Mouse (Mus musculus) forebrain, embryonic 10.5 days (tissue): ENCODE data around the gene Urb2. TPM values are rescaled to one million over a fixed set of nuclear protein-coding genes. Genes with fewer than 3 reads are reported as not detected.
"Not testable (repeated sequence)": the region's sequence is repeated elsewhere in the genome, so short reads cannot be mapped to it uniquely, and the experiment has no call there.

Experiments used
- DNase-seq: peaks from one replicate; pipeline ENCODE4 v3.0.0-alpha.2; 2017; ENCODE audit warnings: low spot score; ENCODE audit errors: extremely low spot score
- H3K27ac ChIP-seq: fragments of 300-500 bp; sonication (generic); 2 replicates; pipeline ENCODE4 v1.5.1; 2016; ENCODE audit warnings: mild to moderate bottlenecking
- H3K27me3 ChIP-seq: fragments of 300-500 bp; sonication (generic); 2 replicates; pipeline ENCODE4 v1.6.1; 2016; ENCODE audit warnings: mild to moderate bottlenecking; ENCODE audit not compliant: poor library complexity, severe bottlenecking
- H3K36me3 ChIP-seq: fragments of 300-500 bp; sonication (generic); replicated peaks from 2 replicates; pipeline ENCODE4 v1.6.1; 2016; ENCODE audit warnings: mild to moderate bottlenecking, moderate library complexity
- H3K4me1 ChIP-seq: fragments of 300-500 bp; sonication (generic); 2 replicates; pipeline ENCODE4 v1.6.1; 2016
- H3K4me3 ChIP-seq: fragments of 300-500 bp; sonication (generic); 2 replicates; pipeline ENCODE4 v1.5.1; 2016; ENCODE audit warnings: mild to moderate bottlenecking, moderate library complexity
- H3K9me3 ChIP-seq: fragments of 300-500 bp; sonication (generic); 2 replicates; pipeline ENCODE4 v1.6.1; 2016; ENCODE audit warnings: mild to moderate bottlenecking, moderate library complexity
- WGBS: fragments of 180-500 bp; shearing (Covaris S2); methylation state at CpG from one replicate; pipeline ENCODE4 v1.1.7; 2016; 5-methylcytosine and 5-hydroxymethylcytosine counted together
- polyA plus RNA-seq: library from polyadenylated mRNA; unstranded; fragments of >200 nt; fragmentation: Nextera tagmentation; extraction: Ambion mirVana; gene quantifications from 2 replicates; pipeline ENCODE4 v1.2.1, GENCODE M21; 2016

Gene Urb2
- polyA plus RNA-seq, 1 experiment from 2014 or later: 9.0 TPM

DNA sequence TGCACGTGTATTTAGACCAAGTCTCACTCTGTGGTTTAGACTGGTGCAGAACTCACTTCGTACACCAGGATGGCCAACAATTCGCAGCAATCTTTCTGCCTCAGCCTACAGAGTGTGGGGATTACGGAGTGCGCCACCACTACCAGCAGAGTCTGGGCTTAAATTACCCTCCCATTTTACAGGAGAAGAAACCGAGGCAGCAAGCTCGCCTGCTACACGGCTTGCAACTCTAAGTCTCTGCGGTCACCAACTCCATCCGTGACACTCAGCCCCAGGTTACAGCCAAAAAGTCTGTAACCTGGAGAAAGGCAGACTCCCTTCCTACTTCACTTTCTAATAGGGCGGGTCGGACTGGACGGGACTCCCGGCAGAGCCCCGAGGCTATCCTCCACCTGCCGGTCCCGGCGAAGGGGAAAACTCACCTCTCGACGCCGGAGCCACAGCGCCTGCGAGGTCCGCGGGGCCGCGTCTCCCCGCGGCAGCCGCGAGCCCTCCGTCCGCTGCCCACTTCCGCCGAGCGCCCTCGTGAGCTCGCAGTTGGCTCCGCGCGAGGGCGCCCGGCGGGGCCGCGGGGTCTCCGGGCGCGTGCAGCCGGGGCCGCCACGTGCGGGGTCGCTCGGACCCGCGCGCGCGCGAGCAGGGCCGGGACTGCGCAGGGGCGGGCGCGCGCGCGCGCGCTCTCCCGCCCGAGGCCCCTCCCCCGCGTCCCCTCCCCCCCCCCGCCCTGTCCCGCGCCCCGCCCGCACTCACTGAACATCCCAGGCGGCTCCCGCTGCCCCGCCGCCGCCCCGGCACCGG is 670 bp upstream of the Urb2 start:
- Histone ChIP-seq H3K4me3 (peak overlapping the region; percentile 87), H3K27me3 (no peaks in the 10 kb centered on the region), H3K27ac (peak overlapping the region; percentile 98), H3K9me3 (no peaks in the 10 kb centered on the region), H3K36me3 (peaks cover 27% of the 10 kb centered on the region), H3K4me1 (peaks cover 40% of the 10 kb centered on the region)
- WGBS: 1% methylated on average over 55 of the region's 87 CpGs
- peak; percentile 69 for DNase-seq

DNA sequence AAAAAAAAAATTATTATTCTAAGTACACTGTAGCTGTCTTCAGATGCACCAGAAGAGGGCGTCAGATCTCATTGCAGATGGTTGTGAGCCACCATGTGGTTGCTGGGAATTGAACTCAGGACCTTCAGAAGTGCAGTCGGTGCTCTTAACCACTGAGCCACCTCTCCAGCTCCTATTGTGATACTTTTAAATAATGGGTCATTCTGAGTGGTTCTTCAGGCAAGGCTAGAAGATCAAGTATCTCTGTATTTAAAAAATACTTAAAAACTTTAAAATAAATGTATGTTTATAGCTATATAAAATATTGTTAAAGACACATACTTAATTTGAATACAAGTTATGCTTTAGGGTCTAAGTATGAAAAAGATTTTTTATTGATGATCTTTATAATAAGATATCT is 5.0 kb downstream of the Urb2 start:
- WGBS: 83% methylated on average over 2 of the region's 2 CpGs
- not testable (repeated sequence) for H3K9me3 ChIP-seq, H3K27me3 ChIP-seq, H3K27ac ChIP-seq, DNase-seq, H3K4me3 ChIP-seq
- Histone ChIP-seq H3K36me3 (peaks cover 83% of the 10 kb centered on the region), H3K4me1 (peaks cover 15% of the 10 kb centered on the region)

DNA sequence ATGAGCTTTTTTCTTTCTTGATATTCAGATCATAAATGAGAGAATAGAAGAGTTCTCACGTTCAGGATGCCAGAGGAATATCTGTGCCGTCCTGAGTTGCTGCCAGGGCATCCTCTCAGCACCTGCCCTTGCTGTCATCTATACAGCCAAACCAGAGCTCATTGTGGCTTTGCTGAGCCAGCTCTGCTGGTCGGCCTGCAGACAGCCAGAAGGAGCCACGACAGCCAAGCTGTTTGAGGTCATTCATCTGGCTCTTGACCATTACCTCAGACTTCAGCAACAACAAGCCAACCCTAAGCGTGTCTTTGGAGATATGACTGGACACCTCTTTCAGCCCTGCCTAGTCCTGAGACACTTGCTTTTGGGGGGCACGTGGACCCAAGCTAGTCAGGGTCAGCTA is 6.5 kb downstream of the Urb2 start:
- no peaks in the 10 kb centered on the region for H3K27me3 ChIP-seq
- H3K27ac ChIP-seq: no peak overlapping the region
- no peaks in the 10 kb centered on the region for H3K4me1 ChIP-seq
- peaks cover 92% of the 10 kb centered on the region for H3K36me3 ChIP-seq
- H3K4me3 ChIP-seq: no peak overlapping the region
- DNase-seq: no peak
- no peaks in the 10 kb centered on the region for H3K9me3 ChIP-seq
- 90% methylated on average over 6 of the region's 6 CpGs for WGBS

DNA sequence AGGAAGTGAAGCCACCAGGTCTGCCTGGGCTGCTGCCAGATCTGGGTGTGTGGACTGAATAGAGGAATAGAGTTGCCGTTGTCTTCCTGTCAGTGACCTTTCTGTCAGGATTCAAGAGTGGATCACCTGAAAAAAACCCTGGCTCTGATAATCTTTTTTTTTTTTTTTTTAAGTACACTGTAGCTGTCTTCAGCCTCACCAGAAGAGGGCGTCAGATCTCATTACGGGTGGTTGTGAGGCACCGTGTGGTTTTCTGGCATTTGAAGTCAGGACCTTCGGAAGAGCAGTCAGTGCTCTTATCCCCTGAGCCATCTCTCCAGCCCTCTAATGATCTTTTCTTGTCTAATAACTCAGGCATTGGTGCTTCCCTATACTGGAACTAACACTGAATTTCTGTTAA is 12.1 kb downstream of the Urb2 start:
- no peak overlapping the region for H3K4me3 ChIP-seq
- 68% methylated on average over 5 of the region's 5 CpGs for WGBS

DNA sequence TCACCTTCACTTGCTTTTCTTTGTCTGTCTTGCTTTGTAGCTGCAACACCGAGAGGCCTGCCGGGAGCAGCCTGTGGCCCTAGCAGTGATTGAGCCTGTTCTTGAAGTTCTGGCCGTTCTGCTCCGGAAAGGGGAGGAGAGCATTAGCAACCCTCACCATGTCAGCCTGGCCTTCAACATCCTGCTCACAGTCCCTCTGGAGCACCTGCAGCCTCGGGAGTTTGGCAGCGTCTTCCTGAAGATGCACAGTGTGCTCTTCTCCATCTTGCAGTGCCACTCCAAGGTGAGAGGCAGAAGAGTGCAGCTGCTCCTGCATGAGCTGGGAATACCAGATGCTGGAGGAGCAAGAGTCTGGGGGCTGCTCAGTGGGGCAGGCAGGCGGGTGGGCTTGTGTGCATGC is 16.8 kb downstream of the Urb2 start:
- Histone ChIP-seq H3K27ac (no peak overlapping the region), H3K4me3 (no peak overlapping the region), H3K36me3 (peaks cover 97% of the 10 kb centered on the region), H3K4me1 (no peaks in the 10 kb centered on the region), H3K27me3 (no peaks in the 10 kb centered on the region), H3K9me3 (no peaks in the 10 kb centered on the region)
- WGBS: 93% methylated on average over 7 of the region's 7 CpGs
- no peak for DNase-seq

More for the DNA sequence above, 12.1 kb downstream of the Urb2 start:
- Histone ChIP-seq H3K36me3 (peaks cover 94% of the 10 kb centered on the region), H3K4me1 (no peaks in the 10 kb centered on the region), H3K27ac (no peak overlapping the region), H3K9me3 (no peaks in the 10 kb centered on the region), H3K27me3 (no peaks in the 10 kb centered on the region)
- DNase-seq: no peak

GRCm38 (mm10) chr8:124039351-124039750 is 18.0 kb downstream of the Urb2 start:
- H3K27me3 ChIP-seq: no peaks in the 10 kb centered on the region
- no peak for DNase-seq
- peaks cover 97% of the 10 kb centered on the region for H3K36me3 ChIP-seq
- no peak overlapping the region for H3K27ac ChIP-seq
- WGBS: 77% methylated on average over 4 of the region's 4 CpGs
- no peak overlapping the region for H3K4me3 ChIP-seq
- no peaks in the 10 kb centered on the region for H3K9me3 ChIP-seq
- H3K4me1 ChIP-seq: no peaks in the 10 kb centered on the region

GRCm38 (mm10) chr8:124042201-124042600 is 20.9 kb downstream of the Urb2 start:
- H3K36me3 ChIP-seq: peaks cover 97% of the 10 kb centered on the region
- no peaks in the 10 kb centered on the region for H3K4me1 ChIP-seq
- no peak overlapping the region for H3K27ac ChIP-seq
- 86% methylated on average over 1 of the region's 1 CpGs for WGBS
- no peak overlapping the region for H3K4me3 ChIP-seq
- no peaks in the 10 kb centered on the region for H3K9me3 ChIP-seq
- no peaks in the 10 kb centered on the region for H3K27me3 ChIP-seq
- no peak for DNase-seq

DNA sequence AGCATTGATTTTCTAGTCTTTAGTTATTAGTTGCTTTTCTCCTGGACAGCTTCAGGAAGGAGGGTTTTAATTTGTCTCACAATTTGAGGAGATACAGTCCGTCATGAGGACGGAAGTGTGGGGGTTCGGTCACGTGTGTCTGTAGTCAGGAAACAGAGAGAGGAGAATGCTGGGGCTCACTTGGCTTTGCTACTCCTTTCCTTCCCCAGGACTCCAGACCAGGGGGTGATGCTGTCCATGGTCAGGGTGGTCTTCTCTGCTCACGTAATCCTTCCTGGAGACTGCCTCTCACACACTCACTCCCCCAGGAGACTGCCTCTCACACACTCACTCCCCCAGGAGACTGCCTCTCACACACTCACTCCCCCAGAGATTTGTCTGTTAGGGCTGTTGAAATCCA is 23.1 kb downstream of the Urb2 start:
- DNase-seq: no peak
- Histone ChIP-seq H3K9me3 (no peaks in the 10 kb centered on the region), H3K36me3 (peaks cover 92% of the 10 kb centered on the region), H3K4me1 (no peaks in the 10 kb centered on the region), H3K4me3 (no peak overlapping the region), H3K27me3 (no peaks in the 10 kb centered on the region), H3K27ac (no peak overlapping the region)
- WGBS: 91% methylated on average over 5 of the region's 5 CpGs

DNA sequence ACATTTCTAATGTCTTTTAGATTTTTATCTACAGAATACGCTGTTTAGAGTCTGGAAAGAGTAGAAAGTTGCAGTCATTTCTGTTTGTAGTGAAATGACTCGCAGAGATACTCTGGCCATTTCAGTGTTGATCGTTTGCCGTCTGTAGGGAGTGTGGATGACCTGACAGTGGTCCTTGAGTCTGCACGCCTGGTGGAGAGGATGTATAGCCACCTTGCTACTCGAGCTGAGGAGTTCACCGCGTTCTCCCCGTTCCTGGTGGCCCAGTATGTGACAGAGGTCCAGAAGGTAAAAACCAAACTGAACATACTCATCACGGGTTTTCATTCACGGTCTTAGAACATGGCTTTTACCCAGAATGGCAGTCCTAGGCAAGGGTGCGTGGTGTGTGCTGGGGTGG is 23.6 kb downstream of the Urb2 start:
- WGBS: 94% methylated on average over 12 of the region's 12 CpGs
- peaks cover 91% of the 10 kb centered on the region for H3K36me3 ChIP-seq

DNA sequence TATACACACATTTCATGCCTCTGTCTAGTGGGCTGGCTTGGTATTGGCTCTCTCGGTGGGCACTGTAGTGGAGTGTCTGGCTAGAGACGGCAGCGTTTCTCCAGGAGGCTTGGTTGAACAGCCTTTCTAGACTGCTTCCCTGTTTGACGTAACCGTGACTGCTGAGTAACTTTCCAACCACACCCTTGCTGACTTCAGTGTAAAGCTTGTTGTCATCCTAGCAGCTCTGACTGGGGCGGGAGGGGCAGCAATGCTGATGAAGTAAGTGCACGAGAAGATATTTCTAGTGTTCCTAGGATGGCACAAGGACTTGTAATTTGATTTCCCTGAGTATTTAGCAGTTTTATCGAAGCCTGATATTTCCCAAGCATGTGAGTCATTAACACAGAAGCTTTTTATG is 24.5 kb downstream of the Urb2 start:
- Histone ChIP-seq H3K9me3 (no peaks in the 10 kb centered on the region), H3K27ac (no peak overlapping the region), H3K36me3 (peaks cover 90% of the 10 kb centered on the region), H3K27me3 (no peaks in the 10 kb centered on the region), H3K4me3 (no peak overlapping the region), H3K4me1 (no peaks in the 10 kb centered on the region)
- DNase-seq: no peak
- 95% methylated on average over 8 of the region's 8 CpGs for WGBS

More for the DNA sequence above, 23.6 kb downstream of the Urb2 start:
- Histone ChIP-seq H3K9me3 (no peaks in the 10 kb centered on the region), H3K27ac (no peak overlapping the region), H3K4me1 (no peaks in the 10 kb centered on the region), H3K27me3 (no peaks in the 10 kb centered on the region), H3K4me3 (no peak overlapping the region)
- no peak for DNase-seq

- Histone ChIP-seq H3K4me1 (peaks cover 5% of the 10 kb centered on the region; the same call in 1 of the 2 replicates), H3K9me3 (no peaks in the 10 kb centered on the region), H3K4me3 (no peak overlapping the region), H3K27ac (no peak overlapping the region), H3K27me3 (no peaks in the 10 kb centered on the region), H3K36me3 (peaks cover 29% of the 10 kb centered on the region)
- peak; percentile 75 for DNase-seq
- WGBS: 31% methylated on average over 3 of the region's 3 CpGs
Measured at GRCm38 (mm10) chr8:124052110-124052509, 30.8 kb downstream of the Urb2 start.

DNA sequence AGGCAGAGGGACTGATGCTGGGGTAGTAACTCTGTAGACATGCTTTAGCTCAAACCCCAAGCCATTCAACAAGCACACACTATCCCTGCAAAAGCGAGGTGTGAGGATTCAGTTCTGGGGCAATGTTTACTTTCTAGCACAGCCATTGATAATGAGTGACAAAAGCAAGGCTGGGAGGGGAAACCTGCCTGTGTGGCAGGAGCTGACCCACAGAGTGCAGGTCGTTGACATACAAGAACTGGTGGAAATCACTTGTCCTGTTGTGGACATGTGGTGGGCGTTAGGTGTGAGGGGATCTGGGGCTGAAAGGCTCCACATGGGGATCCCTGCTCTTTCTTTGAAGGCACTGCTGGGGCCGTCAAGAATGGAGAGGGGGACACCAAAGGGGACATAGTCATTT is 31.3 kb downstream of the Urb2 start:
- Histone ChIP-seq H3K36me3 (peaks cover 25% of the 10 kb centered on the region), H3K4me1 (peaks cover 5% of the 10 kb centered on the region; the same call in 1 of the 2 replicates), H3K4me3 (no peak overlapping the region), H3K27ac (no peak overlapping the region), H3K27me3 (no peaks in the 10 kb centered on the region), H3K9me3 (no peaks in the 10 kb centered on the region)
- no peak for DNase-seq
- 77% methylated on average over 4 of the region's 4 CpGs for WGBS

- H3K27ac ChIP-seq: no peak overlapping the region
- no peaks in the 10 kb centered on the region for H3K27me3 ChIP-seq
- 86% methylated on average over 11 of the region's 11 CpGs for WGBS
- no peaks in the 10 kb centered on the region for H3K36me3 ChIP-seq
- peaks cover 5% of the 10 kb centered on the region; the same call in 1 of the 2 replicates for H3K4me1 ChIP-seq
- H3K4me3 ChIP-seq: no peak overlapping the region
- no peaks in the 10 kb centered on the region for H3K9me3 ChIP-seq
- no peak for DNase-seq
Measured at GRCm38 (mm10) chr8:124056832-124057655, 35.7 kb downstream of the Urb2 start.
